Mouse (Mus musculus) T-helper 1 cell (primary cell): ENCODE measurements around the gene 4931406C07Rik.

Experiments
- in situ Hi-C: fragments of 300-600 bp; cut with MboI, MseI; formaldehyde crosslinking; loops from one replicate; pipeline ENCODE4 v1.15.1; 2025; ENCODE audit warnings: high pct_unique_total_duplicates

Gene 4931406C07Rik

GRCm38 (mm10) chr9:15239042-15239925 lies 67.0 kb downstream of the 4931406C07Rik start, which contains the start of gene Vstm5:
Gene Vstm5, plus strand, starts transcription at chr9:15239045.
- in situ Hi-C loops: no loop called here

DNA sequence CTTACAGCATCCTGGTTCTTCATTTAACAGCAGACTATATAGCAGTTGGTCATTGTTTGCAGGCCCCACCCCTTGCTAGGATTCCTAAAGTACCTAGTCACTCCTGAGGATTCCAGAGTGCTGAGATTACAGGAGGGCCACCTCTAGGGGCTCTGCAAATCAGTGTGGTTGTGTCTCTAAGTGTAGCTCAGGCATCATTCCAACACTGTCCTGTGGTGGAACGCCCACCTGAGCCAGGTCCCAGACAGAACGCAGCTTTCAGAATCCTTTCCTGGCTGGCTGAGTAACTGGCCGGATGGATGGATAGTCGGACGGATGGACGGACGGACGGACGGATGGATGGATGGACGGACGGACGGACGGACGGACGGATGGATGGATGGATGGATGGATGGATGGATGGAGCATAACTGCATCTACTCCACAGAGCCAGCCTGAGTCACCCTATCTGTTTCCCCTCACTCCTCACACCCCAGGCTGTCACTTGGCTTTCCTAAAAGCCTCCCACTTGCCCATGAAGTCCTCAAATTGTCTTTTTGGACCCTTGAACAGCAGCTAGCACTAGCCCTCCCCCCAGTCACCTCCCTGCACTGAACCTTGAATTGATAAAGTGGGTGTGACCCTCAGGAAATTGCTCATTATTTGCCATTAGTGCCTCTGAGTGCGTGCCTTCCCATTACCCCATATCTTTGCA lies 67.8 kb downstream of the 4931406C07Rik start:
- in situ Hi-C loops: no loop called here

GRCm38 (mm10) chr9:15237516-15238296 lies 68.5 kb downstream of the 4931406C07Rik start:
- in situ Hi-C loops: no loop called here

DNA sequence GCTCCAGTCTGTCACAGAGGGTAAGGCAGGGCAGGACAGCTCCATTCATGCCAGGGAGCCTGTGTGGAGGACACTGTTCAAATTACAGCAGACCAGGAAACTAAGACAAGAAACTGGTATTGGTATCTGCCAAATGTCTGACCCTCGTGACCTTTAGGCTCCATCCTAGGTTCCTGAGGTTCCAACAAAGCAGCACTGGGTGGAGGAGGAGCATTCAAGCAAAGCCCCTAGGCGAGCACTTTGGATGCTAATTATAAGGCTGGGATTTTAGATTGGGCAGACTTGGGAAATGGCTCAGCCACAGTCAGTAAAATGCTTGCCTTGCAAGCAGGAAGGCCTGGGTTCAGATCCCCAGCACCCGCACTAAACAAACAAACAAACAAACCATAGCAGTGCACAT lies 70.3 kb downstream of the 4931406C07Rik start:
- in situ Hi-C loops: no loop called here

DNA sequence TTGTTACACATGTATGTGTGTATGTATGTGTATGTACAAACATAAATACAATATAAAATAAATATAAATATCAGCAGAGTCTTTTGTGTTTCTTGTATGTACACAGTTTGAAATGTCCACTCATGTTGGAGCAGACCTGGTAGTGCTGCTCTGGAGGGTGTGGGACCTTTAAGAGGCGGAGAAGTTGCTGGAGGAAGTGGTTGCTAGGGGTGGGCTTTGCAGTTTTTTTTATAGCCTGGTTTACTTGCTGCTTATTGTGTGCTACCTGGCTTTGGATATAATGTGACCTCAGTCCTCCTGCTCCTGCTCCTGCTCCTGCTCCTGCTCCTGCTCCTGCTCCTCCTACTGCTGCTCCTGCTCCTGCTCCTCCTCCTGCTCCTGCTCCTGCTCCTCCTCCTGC lies 72.6 kb downstream of the 4931406C07Rik start:
- in situ Hi-C loops: no loop called here
